Mouse (Mus musculus) lung, adult 18-20 months (tissue): ENCODE data around the gene Ldah.
A peak's percentile ranks its signal among the peaks of the same experiment; 100 is the strongest.

Experiments used
- DNase-seq, 2 experiments: peaks; one replicate each; pipeline ENCODE4 v3.0.0; 2022; ENCODE audit warnings: mixed read lengths in 2 of 2

Gene Ldah

DNA sequence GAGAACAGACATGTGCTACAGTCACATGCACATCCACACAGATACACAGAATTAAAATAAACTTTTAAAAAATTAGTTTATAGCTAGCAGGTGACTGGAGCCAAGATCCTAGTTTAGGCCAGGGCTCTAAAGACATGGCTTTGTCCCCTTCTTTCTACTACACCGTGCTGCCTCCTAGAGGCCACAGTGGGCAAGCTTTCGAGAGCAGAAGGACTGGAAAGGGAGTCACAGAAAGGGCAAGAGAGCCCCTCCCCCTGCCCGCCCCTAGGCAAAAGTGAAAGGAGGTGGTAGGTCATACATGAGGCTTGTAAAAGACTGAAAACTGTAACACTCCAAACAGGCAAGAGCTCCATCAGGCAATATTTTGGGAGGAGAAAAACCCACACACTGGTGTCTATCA is 80.1 kb downstream of the Ldah start:
- no peak for DNase-seq

GRCm38 (mm10) chr12:8289099-8289498 is 81.2 kb downstream of the Ldah start:
- DNase-seq = no peak

GRCm38 (mm10) chr12:8289499-8289898 is 81.6 kb downstream of the Ldah start:
- no peak for DNase-seq

- DNase-seq = no peak
Observed at GRCm38 (mm10) chr12:8291157-8291853, 83.4 kb downstream of the Ldah start.

GRCm38 (mm10) chr12:8295307-8295913 is 87.5 kb downstream of the Ldah start:
- no peak for DNase-seq

DNA sequence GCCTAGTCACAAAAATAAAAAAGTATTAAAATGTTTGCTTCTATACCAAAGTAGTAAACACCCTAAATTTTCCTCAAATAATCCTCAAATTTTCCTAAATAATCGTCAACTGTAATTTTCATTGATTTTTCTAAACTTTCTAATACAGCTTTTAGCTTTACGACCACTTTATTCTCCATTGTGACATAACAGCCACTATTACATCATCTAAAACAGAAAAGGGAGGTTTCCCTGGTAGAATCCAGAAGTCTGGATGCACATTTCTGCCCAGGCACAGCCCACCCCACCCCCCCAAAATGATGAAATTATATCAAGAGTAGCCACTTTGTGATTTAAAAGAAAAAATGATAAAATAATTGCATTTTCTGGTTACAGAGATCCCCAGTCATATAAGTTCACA is 88.2 kb downstream of the Ldah start:
- no peak for DNase-seq

DNA sequence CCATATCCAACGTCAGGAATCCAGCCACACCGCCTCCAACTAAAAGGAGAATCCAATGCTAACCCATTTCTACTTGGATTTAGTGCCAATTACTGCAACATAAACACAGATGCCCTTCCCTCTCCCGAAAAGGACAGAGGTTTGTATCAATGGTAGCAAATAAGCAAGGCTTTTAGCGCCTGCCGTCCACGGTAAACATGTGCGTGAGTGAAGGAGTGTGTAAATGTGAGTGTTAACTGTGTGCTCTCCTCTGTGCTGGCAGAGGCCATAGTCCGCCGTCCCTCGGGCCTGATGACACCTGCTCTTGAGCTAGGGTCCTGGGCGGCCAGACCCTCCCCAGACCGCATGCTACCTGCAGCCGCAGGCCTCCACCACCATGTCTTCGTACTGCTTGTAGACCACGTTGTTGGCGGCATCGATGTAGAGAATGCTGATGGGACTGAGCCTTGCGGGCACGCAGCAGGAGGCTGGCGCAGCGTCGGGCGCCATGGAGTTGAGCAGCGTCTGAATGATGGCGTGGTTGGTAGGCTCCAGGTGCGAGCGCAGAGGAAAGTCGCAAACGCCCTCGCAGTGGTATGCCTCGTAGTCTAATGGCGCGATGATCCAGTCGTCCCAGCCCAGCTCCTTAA is 89.8 kb downstream of the Ldah start:
- DNase-seq = no peak

- DNase-seq = no peak
Observed at GRCm38 (mm10) chr12:8298361-8299142, 90.6 kb downstream of the Ldah start.

DNA sequence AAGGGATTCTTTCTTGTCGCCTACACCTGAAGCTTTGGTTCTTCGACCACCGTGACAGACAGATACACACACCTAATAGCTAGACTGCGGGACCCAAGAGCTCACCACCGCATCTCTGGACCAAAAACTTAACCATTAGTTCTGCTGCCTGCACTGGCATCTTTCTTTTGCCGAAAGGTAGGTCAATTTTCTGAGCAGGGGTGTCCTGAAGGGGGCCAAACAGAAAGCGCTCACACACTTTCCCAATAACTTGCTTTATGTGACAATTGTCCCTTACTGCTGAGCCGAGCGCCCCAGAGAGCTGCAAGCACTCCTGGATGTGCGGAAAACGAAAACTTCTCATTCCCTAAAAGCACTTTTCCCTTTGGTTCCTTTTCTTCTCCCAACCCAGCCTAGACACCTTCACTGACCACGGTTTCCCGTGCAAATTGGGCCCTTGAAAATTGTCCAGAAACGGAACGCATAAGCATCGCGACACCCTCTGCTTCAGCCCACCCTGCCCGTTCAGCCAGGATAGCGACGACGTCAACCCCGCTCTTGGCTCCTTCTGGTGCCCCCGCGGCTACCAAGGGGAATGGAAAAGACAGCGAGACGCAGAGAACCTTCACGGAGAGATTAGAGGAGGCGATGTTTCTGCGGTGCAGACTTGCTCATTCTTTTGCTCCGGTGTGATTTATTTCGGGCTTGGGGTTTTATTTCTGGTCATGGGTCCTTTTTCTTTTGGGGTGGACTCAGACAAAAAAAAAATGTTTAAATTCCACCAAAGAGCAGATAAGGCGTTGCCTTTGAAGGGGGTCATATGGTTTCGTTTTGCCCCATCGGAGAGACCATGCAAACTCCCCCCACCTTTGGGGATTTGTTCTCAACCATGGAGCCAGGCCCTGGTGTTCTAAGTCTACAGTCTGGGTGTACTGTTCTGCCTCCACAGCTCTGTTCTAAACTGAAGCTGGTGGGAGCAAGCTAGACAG is 91.5 kb downstream of the Ldah start:
- DNase-seq = no peak

GRCm38 (mm10) chr12:8300111-8300480 is 92.2 kb downstream of the Ldah start:
- DNase-seq = no peak

DNA sequence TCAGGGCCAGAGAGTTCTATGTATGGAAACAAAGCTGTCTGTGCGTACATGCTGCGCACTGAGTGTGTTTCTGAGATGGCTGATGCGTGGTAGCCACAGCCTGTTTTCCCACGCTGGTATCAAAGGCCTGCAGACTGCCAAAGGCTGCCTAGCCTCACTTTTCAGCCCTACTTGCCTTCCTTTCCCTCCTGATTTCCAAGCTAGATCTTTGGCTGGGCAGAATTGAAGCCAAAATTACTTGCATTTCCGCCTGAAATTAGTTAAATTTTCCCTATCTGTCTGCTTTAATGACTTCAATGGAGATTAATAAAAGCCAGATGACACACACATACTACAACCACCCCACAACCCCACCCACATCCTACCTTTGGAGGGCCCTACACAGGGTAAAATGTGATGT is 92.6 kb downstream of the Ldah start:
- DNase-seq = no peak

GRCm38 (mm10) chr12:8301011-8301814 is 93.3 kb downstream of the Ldah start:
- DNase-seq = no peak

DNA sequence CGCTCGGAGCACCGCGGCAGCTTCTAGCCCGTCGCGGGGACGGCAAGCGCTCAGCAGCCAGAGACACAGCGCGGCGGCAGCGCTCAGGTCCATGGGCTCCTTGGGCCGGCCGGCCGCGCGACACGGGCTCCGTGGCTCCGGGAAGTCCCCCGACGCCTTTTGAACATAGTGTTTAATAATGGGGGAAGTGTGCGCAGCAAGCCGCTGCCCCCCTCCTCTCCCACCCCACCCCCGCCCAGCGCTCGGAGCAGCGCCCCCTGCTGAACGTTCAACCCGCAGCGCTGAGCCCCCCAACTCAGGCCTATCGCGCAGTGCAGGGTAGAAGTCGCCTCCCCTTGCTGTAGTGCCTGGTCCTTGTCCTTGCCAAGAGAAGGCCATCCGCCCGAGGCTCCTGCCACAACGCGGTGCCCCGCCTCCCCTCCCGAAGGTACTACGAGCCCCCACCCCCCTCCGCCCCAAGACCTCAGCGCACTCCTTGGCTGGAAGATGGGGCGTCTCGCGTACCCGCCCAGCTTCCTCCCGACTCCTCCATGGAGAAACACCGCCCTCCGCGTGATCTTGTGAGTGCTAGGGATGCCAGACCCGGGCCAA is 94.0 kb downstream of the Ldah start, which contains the start of gene Gdf7:
Gene Gdf7, minus strand, starts transcription at position 114 of the 591 bp plus-strand sequence.
- DNase-seq = no peak

GRCm38 (mm10) chr12:8305258-8305657 is 97.4 kb downstream of the Ldah start:
- DNase-seq = no peak

DNA sequence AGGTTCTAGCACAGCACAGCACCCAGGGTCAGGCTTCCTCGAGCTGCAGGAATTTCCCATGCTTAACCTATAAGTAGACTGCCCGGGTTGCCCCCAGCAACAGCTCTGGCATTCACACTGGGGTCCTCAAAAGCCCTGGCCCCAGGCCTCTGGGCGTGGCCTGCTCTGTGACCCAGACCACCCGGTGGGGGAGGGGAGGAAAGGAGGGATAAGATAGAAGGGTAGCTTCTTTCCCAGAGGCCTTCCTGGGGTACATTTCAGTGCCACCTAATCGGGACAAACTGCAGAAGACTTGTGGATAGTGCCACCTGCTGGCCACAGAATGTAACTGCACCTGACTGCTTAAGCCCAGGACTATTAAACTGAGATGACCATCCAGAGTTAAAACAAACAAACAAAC is 98.5 kb downstream of the Ldah start:
- peak; percentile 40 to 52 for DNase-seq

GRCm38 (mm10) chr12:8306910-8307309 is 99.0 kb downstream of the Ldah start:
- no peak for DNase-seq

DNA sequence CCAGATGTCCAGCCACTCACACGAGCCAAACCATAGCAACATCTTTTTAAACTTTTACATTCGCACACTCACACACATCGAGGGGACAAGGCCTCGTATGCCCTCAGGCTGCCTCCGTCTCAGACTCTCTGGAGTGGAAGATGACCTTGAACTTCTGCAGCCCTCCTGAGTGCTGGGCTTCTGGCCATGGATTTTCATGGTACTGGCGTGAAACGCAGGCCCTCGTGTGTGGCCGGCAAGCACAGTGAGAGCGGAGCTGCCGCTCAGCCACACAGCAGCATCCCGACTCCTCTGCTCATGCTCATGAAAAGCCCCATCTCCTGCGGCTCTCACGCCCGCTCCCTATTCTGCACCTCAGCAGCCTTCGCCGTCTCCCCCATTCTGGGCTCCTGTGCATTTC is 103.1 kb downstream of the Ldah start:
- no peak for DNase-seq

DNA sequence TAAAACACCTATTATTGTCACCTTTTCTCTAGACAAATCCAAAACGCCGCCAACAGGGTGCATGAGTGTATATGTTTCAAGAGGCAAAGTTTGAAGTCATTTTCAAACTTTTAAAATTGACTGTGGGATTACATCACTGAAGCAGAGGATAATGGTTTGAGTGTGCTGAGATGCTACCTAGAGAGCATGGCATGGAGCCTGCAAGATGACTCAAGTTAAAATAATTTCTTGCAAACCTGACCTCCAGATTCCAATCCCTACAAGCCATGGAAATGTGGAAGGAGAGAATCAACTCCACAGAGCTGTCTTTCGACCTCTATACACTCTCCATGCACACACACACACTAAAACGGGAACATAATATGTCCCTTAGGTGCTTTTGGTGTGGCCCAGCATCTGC is 104.4 kb downstream of the Ldah start:
- no peak for DNase-seq

GRCm38 (mm10) chr12:8313270-8313771 is 105.4 kb downstream of the Ldah start, which contains the start of gene Hs1bp3:
Hs1bp3 (plus strand) TSS chr12:8313432.
- peak; percentile 81 to 85 for DNase-seq

DNA sequence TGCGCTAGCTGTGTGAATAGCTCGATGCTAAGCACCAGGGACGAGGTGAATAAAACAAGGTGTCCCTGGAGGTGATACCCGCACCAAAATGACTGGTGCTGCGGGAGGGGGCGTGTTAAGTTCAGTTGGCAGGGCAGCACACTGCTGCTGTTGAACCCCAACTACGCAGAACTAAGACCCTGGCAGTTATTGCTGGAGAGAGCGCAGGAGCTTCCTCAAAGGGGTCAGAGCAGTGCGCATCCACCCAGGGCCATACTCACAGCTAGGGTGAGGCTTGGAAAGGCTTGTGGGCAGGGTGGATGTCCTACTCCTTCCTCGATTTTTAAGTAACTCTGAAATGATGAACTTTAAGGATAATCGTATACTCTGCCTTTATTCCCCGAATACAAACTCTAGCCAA is 105.9 kb downstream of the Ldah start:
- DNase-seq = no peak

DNA sequence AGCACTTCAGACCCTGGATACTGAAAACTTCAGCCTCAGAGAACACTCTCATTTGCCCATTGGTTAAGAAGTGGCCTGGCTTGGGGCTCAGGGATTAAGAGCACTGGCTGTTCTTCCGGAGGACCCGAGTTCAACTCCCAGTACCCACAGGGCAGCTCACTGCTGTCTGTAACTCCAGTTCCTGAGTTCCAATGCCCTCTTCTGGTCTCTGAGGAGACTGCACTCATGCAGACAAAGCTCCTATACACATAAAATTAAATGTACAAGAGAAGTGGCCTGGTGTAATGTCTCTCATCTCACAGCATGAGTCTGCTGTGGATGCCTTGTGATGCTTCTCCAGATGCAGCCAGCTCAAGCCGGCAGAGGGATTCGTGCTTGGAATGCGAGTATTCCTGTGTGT is 108.6 kb downstream of the Ldah start:
- DNase-seq = no peak
